Mouse (Mus musculus): Measurements from ENCODE around the gene Ralgps1. TPM values are rescaled to one million over a fixed set of nuclear protein-coding genes. Genes with fewer than 3 reads are reported as not detected.

Gene Ralgps1
- total RNA-seq, 2 experiments from 2014 or later, result 4.1 to 5.8 TPM

DNA sequence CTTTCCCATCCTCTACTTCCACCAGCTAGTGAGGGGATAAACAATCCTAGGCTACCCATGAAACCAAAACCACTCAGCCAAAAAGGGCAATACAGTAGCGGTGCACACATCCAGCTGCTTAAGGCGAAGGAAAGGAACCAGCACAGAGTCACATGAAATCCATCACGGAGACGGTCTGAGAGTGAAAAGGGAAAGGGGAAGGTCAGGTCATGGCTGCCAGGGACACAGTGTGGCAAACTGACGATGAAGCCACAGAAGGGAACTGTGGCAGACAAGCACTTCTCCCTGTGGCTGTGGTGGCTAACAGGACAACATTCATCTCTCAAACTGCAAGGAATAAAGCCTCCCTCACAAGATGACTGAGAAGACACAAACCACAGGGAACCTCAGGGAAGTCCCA, 76.2 kb downstream of the Ralgps1 start:
- no peak for DNase-seq (ENCODE audit: low spot score)
- intact Hi-C loops (cut with DNase I), result no loop called here

DNA sequence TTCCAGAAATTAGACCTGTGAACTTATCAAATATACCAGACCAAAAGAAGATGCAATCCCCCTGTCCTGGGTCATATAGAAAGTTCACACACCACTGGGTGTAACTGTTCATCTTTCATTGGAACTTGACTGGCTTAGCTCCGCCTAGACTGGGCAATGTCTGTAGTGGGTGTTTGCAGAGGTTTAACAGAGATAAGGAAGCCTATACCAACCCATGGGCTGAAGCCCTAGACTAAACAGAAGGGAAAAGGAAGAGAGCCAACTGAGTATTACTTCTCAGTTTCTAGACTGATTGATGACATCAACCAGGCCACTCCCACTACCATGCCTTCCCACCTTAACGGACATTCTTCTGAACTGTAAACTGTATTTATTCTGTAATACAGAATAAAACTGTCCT, 79.2 kb downstream of the Ralgps1 start:
- no peak for DNase-seq (ENCODE audit: low spot score)
- intact Hi-C loops (cut with DNase I), result no loop called here

DNA sequence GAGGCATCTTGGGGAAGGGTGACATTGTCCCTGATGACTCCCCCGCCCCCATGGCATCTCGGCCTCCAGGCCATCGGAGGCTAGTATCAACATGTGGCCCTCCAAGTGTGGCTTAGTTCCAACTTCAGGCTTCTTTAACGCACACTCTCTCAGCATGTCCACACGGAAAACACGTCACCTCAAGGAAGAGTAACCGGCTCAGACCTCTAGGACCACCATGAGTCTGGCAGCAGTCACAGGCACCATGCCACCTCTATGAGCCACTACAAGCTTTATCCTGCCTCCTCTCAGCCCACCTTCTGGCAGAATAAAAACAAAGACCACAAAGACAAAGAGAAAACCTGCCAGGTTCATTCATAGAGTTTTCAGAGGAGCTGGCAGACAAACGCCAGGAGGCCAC, 80.8 kb downstream of the Ralgps1 start:
- intact Hi-C loops (cut with DNase I), result no loop called here
- DNase-seq (ENCODE audit: low spot score), result no peak

DNA sequence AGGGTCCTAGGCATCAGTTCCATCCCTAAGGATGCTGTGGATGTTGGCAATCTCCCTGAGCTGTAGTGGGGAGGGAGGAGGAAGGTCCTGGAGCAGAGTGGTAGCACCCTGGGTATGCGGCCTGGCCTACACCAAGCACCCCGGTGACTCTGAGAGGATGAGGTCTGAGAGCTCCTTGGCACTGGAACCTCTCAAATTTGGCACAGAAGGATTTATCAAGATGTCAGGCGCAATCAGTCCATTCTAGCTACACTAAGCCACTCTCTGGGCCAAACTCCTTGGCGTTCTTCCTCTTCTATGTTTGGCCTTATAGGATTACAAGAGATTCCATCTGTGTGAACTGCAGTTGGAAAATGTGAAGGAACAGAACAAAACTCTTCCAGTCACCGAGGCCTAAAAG, 82.4 kb downstream of the Ralgps1 start:
- intact Hi-C loops (cut with DNase I), result no loop called here
- no peak for DNase-seq (ENCODE audit: low spot score)

DNA sequence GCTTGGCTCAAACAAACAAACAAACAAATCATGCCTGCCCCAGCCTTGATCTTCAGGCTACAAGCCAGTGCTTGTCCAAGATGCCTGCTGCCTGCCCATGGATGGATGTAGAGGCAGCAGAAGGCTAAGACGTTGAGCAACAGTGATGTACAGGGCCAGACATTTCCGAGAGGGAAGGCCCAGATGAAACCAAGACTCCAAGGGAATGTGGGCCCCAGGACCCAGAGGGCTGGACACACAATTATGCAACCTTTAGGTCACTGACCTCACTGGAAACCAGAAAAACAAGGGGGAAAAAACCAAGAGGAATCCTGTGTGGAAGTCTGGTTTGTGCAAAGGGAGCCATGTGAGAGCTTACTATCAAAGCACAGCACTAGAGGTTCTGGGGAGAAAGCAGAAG, 87.6 kb downstream of the Ralgps1 start:
- peak; percentile 40 for DNase-seq (ENCODE audit: low spot score)
- intact Hi-C loops (cut with DNase I), result loop anchor here (5.0 kb wide), 1 partner anchor 64 kb away; no protein-coding TSS in a partner anchor

DNA sequence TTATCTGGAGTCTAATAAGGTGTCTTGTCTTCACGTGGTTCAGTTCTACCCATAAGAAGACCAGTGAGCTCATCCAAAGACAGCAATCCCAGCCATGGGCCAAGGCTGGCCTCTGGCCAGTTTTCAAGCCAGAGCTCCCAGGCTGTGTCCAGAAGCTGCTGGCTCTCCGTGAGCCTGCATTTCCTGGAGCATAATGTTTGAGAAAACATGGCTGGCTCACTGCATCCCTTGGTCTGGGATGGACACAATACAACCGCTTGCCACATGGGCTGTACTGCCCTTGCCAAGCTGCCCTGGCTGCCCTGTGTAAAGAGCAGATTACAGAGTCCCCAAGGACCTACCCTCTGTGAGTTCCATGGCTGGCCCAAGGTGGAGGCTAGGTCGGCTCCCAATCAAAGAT, 88.4 kb downstream of the Ralgps1 start:
- intact Hi-C loops (cut with DNase I), result loop anchor here (5.0 kb wide), 1 partner anchor 64 kb away; no protein-coding TSS in a partner anchor
- DNase-seq (ENCODE audit: low spot score), result peak; percentile 67

DNA sequence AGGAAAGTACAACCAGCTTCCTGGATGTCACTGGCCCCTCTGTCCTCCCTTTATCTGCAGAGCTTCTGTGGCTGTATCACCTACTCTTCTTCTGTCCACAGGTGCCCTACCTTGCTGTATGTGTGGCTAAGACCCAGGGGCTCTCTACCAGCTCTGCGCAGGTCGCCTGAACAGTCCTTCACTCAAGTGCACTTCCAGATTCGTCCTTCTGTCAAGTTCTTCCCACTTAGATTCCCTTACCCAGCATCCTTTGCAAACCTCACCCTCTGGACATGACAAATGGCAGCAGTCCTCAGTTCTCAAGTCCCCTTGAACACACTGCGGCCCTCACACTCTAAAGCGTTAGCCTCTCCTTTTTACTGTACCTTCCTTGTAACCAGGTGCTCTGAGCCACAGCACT, 89.5 kb downstream of the Ralgps1 start:
- no peak for DNase-seq (ENCODE audit: low spot score)
- intact Hi-C loops (cut with DNase I), result loop anchor here (5.0 kb wide), 1 partner anchor 65 kb away; no protein-coding TSS in a partner anchor

DNA sequence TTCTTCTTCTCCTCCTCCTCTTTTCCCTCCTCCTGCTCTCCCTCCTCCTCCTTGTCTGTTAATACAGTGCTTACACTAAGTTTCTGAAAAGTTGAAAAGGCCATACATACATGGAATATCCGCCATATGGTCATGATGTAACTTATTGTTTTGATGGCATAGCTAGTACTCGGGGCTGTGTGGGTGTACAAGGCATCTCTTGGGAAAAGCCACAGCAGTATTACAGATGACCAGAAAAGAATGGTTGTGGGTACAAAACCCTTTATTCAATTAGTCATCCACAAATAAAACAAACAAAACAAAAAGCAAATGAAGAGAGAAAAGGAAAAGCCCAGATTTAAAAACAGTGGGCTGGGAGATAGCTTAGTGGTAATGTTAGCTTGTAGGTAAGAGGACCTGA, 90.8 kb downstream of the Ralgps1 start:
- intact Hi-C loops (cut with DNase I), result loop anchor here (5.0 kb wide), 1 partner anchor 67 kb away; no protein-coding TSS in a partner anchor

DNA sequence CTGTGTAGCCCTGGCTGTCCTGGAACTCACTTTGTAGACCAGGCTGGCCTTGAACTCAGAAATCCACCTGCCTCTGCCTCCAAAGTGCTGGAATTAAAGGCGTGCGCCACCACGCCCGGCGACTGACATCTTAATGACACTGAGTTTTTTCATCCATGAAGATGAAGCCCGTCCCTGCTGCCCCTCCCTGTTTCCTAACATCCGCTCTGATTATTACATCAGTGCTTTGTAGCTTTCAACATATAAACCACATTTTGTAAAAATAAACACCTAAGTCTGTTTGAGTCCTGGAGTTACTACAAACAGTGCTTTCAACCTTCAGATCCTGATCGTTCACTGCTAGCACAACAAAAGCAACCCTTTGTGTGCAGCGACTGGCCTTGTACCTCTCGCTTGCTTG, 91.5 kb downstream of the Ralgps1 start:
- DNase-seq (ENCODE audit: low spot score), result no peak
- intact Hi-C loops (cut with DNase I), result loop anchor here (5.0 kb wide), 1 partner anchor 68 kb away; no protein-coding TSS in a partner anchor

More for the DNA sequence above, 90.8 kb downstream of the Ralgps1 start:
- DNase-seq (ENCODE audit: low spot score), result no peak

DNA sequence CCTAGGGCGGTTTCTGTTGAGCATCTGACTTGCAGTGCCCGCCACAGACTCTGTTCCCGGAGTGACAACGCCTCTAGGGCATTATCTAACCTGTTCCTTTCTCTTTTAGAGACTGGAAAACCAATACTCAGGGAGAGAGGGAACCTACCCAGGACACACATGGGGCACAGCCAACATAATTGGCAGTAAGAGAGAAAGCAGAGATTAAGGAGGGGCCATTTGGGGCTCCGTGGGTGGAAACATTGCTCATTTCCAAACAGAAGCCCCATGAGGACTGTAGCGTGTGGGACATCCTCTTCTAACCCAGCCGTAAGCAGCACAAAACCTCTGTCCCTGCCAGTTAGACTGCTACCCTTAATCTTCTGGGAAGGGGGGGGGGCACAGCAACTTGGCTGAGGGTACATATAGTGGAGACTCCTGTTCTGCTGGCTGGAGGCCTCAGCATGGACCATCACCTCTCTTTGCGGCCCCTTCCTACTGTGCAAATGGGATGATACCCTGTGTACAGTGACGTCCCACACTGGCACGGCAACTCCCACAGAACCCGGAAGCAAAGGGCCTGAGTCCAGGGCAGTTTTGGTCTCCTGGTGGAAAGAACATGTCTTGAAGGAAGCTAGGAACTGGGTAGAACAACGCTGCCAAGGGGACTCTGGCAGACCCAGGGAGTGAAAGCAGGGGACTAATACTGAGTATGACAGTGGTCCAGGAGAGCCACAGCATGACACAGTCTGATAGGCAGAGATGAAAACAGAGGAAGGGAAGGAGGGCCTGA, 96.4 kb downstream of the Ralgps1 start:
- intact Hi-C loops (cut with DNase I), result loop anchor here (5.0 kb wide), 1 partner anchor 58 kb away; the partner anchor contains the start of gene Angptl2
- DNase-seq (ENCODE audit: low spot score), result peak; percentile 39

DNA sequence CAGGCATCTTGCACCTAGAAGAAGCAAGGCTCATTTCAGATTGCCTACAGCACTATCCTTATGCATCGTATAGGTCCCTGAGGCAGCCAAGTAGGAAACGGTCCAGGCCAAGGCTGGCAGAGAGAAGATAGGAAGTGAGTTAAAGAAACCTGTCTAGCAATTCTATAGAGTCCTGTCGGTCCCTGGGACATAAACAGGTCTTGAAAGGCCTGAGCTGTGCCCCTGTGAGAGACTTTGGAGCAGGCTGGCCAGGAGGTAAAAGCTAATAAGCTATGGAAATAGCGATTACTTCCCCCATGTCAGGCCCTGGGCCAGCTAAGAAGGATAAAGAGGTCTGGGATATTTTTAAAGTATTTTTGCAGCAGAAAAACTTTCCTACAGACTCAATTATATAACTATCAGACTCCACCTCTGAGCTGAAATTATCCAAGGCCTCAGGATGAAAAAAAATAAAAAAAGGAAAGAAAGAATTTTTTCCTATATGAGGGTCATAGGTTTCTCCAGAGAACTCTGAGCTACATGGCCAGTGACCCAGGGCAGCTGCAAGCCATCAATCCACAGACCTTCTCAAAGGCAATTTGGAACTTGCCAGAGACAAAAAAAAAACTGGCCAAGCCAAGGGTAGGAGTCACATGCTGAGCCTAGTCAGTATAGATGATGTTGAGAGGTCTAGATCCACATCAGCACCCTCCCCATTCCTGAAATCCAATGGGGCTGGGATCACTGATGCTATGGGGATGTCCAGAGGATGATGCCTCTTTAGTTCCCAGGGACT, 98.4 kb downstream of the Ralgps1 start:
- intact Hi-C loops (cut with DNase I), result loop anchor here (5.0 kb wide), 1 partner anchor 56 kb away; the partner anchor contains the start of gene Angptl2
- DNase-seq (ENCODE audit: low spot score), result no peak

DNA sequence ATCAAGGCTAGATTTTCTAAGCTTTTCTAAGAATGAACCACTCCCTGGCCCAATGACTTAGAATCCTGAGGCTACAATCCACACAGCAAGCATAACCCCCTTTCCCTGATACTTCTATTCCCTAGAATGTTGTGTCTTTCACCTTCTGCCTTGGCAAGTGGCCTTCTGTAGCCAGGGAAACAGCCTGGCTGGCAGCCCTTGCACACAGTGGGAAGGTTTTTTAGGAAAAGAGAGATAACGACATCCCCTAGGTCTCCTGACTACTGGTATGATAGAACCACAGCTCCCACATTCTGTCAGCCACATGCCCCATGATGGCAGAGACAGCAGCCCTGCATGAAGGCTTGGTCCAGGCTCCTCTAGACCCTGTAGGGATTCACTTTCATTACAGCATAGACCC, 99.8 kb downstream of the Ralgps1 start:
- intact Hi-C loops (cut with DNase I), result loop anchor here (5.0 kb wide), 1 partner anchor 54 kb away; the partner anchor contains the start of gene Angptl2
- no peak for DNase-seq (ENCODE audit: low spot score)

DNA sequence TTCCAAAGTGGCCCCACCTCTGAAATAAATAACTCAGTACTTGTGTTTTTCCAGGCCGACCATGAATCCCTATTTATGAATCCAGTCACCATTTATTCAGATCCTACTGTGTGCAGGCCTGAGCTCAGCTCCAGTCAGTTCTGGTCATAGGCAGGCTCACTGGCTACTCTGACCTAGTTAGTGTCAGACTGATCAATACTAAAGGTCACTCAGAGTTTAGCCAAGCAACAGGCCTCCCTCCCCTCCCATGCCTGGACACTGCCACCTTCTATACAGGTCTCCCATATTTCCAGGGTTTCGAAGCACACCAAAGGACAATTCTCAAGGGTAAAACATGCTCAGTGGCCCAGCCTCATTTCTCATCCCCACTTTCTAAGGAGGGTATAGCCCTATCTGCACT, 100.7 kb downstream of the Ralgps1 start:
- intact Hi-C loops (cut with DNase I), result loop anchor here (5.0 kb wide), 1 partner anchor 53 kb away; the partner anchor contains the start of gene Angptl2
- no peak for DNase-seq (ENCODE audit: low spot score)

DNA sequence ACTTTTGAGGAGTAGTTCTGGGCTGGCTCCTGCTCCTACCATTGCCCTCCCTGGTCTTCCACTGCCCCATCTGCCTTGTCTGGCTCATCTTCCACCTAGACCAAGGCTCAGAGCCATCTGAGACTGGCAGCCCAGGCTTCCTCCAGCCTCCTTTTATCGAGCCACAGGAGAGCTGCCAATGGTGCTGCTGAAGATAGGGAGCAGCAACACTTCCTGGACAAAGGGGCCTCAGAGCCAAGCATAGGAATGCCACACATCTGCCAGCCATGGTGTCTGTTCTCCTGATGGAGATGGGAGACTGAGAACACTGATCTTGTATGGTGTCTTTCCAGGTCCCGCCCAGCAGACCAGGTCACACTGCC, 102.2 kb downstream of the Ralgps1 start:
- DNase-seq (ENCODE audit: low spot score), result no peak

DNA sequence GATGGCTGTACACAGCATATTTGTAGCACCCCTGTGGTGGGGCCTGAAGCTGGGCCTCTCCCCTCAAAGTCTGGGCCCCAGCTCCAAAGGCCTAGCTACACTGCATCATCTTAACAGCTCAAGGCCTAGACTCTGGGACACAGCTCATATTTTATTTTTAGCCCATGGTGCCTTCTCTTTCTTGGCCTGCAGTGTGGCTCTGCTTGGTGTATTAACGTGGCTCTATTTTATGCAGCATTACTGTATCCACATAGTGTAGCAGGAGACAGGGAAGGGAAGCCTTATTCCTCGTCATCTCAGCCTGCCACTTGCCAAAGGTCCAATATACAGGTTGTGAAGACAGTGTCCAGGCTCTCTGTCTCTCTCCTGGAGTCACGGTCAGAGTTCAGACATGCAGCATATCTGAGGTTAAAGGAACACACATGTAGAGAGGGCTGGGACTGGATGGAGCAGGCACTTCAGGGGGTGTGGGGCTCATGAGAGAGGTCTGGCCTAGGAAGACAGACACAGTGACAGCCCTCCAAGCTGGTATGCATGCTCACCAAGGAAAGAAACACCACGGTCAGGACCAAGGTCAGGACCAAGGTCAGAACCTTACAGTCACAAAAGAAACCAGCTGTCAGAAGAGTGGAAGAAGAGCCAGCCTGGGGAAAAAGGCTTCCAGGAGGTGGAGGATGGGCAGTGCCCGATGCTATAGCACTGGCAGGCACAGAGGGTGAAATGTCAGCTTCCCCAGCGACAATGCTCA, 102.7 kb downstream of the Ralgps1 start:
- intact Hi-C loops (cut with DNase I), result no loop called here

More for the DNA sequence above, 102.2 kb downstream of the Ralgps1 start:
- intact Hi-C loops (cut with DNase I), result no loop called here

DNA sequence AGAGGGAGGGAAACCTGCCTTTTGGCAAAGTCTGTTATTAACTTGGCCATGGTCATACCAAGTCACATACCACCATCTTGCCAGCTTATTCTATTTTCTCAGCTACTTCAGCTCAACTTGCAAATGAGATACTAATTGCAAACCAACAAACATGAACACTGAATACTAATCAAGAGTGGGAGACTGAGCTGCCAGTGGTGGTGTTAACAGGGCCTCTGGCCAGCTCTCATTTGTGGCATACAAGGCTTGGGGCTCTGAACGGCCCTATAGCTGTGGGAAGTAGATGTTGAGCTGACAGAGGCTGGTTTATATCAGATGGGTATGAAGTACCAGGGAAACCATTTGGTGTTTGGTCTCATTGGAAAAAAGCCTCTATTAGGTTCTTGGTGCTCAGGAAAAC, 104.2 kb downstream of the Ralgps1 start:
- intact Hi-C loops (cut with DNase I), result no loop called here
- no peak for DNase-seq (ENCODE audit: low spot score)

More for the DNA sequence above, 102.7 kb downstream of the Ralgps1 start:
- DNase-seq (ENCODE audit: low spot score), result no peak

DNA sequence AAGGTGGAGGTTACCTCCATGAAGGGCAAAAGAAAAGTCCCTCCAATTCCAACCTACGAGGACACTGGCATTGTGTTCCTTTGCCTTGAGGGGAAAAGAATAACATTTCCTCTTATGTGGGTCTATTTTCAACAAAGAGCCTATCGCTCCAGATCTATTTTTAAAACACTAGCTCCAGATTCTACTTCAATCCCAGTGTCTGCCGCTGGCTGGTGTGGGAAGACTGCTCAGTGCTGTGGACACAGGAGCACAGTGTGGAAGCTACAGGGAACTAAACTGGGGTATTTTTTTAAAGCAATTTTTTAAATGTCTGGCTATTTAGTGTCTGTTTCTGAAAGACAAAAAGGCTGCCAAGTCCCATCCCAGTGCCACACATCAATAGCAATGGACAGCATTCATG, 105.5 kb downstream of the Ralgps1 start:
- no peak for DNase-seq (ENCODE audit: low spot score)
- intact Hi-C loops (cut with DNase I), result no loop called here

DNA sequence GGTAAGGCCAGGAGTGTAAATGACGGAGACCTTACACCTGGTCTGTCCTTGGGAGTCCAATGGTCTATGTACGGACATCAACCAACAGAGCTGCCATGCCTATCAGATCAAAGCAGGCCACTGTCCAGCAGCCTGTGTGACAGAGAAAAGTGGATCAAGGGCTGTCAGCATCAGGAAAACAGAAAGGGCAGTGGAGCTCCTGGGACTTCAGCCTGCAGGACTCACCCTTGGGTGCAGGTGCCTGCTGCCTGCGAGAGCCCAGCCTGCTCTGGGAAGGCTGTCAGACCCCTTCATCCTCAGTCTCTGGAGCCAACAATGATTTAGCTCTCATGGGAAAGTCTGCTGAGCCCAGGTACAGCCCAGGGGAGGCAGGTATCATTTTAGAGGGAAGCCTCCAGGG, 109.8 kb downstream of the Ralgps1 start:
- intact Hi-C loops (cut with DNase I), result no loop called here
- DNase-seq (ENCODE audit: low spot score), result no peak

DNA sequence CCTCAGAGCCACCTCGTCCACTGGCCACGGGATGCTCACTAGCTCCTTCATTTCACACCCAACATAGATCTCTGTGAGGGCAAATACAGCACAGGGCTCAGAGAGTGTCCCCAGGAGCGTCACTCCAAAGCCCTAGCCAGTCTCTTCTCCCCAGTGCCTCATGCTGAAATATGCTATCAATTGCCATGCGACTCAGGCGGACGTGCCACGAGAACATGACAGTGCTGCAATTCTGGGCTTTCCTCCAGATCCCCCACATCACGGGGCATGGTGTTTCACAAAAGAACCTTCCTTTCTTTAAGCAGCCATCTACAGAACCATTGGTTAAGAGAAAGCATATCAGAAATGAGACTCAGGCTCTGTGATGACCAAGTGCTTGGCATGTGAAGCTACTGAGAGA, 110.5 kb downstream of the Ralgps1 start:
- intact Hi-C loops (cut with DNase I), result no loop called here

More for the DNA sequence above, 110.5 kb downstream of the Ralgps1 start:
- DNase-seq (ENCODE audit: low spot score), result no peak

All from heart, postnatal 25 days (tissue).